Mouse (Mus musculus) spleen, postnatal 36 days (tissue): ENCODE results near the gene Haspin.

Source experiments
- DNase-seq, 2 experiments: peaks; one replicate each; pipeline ENCODE4 v3.0.0; 2022; ENCODE audit warnings: low spot score in 2 of 2, mixed read lengths in 1 of 2

The Haspin gene

GRCm38 (mm10) chr11:73087700-73088480 lies 50.2 kb downstream of the Haspin start:
- DNase-seq, result no peak
